Mouse (Mus musculus): ENCODE measurements around the gene Phex. TPM values are rescaled to one million over a fixed set of nuclear protein-coding genes. Genes with fewer than 3 reads are reported as not detected.

Gene Phex
- polyA plus RNA-seq, 1 experiment from 2014 or later, result 0.23 TPM

DNA sequence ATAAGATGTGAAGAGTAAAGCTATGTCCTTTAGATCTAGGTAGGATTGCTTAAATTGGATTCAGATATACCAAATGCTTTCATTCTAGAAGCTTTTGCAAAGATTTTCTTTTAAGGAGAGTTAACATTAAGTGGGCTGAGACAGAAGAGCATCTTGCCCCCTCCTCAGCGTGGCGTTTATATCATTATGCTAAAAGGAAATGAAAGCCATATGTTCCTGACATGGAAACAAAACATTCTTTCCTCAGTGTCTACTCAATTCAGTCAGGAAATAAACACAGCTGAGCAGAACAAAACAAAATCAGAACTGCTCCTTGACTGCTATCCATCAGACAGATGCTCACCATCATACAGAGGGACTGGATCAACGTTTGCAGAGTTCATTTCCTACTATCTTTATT lies 251.0 kb downstream of the Phex start:
- H3K9me3 ChIP-seq (replicated peaks; ENCODE audit: control insufficient read depth, low read length, poor library complexity, severe bottlenecking), result no peaks in the 10 kb centered on the region

DNA sequence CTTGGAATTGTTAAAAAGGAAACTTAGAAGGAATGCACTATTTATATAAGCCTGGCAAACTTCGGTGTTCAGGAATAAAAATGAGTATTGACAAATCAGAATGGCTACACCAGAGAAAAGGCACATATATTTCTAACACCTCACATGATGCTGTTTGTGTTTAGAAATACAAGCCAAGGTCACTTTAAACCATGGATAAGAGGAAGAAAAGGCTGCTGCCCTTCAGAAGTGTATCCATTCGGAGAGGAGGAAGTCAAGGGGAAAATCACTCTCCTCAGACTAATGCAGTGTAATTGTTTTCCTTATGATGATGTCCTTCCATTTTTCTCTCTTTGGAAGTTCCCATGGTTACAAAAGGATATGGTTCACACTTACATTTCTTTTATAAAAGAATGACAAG lies 251.7 kb downstream of the Phex start:
- H3K27ac ChIP-seq (ENCODE audit: low read length), result no peak overlapping the region
- no peaks in the 10 kb centered on the region for H3K4me1 ChIP-seq (ENCODE audit: control insufficient read depth, insufficient read depth, low read length)
- 64% methylated on average over 2 of the region's 2 CpGs for WGBS
- no peaks in the 10 kb centered on the region for H3K27me3 ChIP-seq (ENCODE audit: control insufficient read depth, insufficient read depth, low read depth, low read length)
- H3K4me3 ChIP-seq (ENCODE audit: low read depth, low read length), result no peak overlapping the region
- no peak overlapping the region for H3K9ac ChIP-seq (ENCODE audit: low read depth, low read length)
- H3K36me3 ChIP-seq (ENCODE audit: control insufficient read depth, insufficient read depth, low read length), result no peaks in the 10 kb centered on the region
- no peak for ATAC-seq
- H3K9me3 ChIP-seq (replicated peaks; ENCODE audit: control insufficient read depth, low read length, poor library complexity, severe bottlenecking), result no peaks in the 10 kb centered on the region
- no peak overlapping the region for H3K4me2 ChIP-seq (ENCODE audit: low read length)

More for the DNA sequence above, 251.0 kb downstream of the Phex start:
- H3K4me1 ChIP-seq (ENCODE audit: control insufficient read depth, insufficient read depth, low read length), result no peaks in the 10 kb centered on the region
- no peak for ATAC-seq
- H3K9ac ChIP-seq (ENCODE audit: low read depth, low read length), result no peak overlapping the region
- no peaks in the 10 kb centered on the region for H3K36me3 ChIP-seq (ENCODE audit: control insufficient read depth, insufficient read depth, low read length)
- WGBS, result 67% methylated on average over 3 of the region's 3 CpGs
- H3K4me2 ChIP-seq (ENCODE audit: low read length), result no peak overlapping the region
- no peak overlapping the region for H3K4me3 ChIP-seq (ENCODE audit: low read depth, low read length)
- H3K27me3 ChIP-seq (ENCODE audit: control insufficient read depth, insufficient read depth, low read depth, low read length), result no peaks in the 10 kb centered on the region
- H3K27ac ChIP-seq (ENCODE audit: low read length), result no peak overlapping the region

DNA sequence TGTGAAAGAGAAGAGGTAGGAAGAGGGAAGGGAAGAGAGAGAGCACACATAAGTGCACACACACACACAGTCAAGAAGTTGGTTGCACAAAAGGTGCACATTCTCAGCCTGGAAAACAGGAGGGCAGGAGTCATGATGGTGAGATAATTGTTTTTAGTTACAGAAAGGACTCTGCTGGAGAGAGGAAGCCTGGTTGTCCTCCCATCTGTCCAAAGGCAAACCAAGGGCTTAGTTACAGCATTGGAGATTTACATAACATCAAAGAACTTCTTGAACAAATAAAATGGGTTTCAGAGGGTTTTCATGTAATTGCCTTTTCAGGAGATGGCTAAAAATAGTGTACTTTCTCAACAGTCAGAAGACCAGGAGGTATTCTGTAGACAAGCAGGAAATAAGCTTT lies 270.4 kb downstream of the Phex start:
- Histone ChIP-seq H3K9me3 (replicated peaks; ENCODE audit: control insufficient read depth, low read length, poor library complexity, severe bottlenecking) (no peaks in the 10 kb centered on the region), H3K4me2 (ENCODE audit: low read length) (no peak overlapping the region), H3K4me1 (ENCODE audit: control insufficient read depth, insufficient read depth, low read length) (no peaks in the 10 kb centered on the region), H3K9ac (ENCODE audit: low read depth, low read length) (no peak overlapping the region), H3K4me3 (ENCODE audit: low read depth, low read length) (no peak overlapping the region), H3K36me3 (ENCODE audit: control insufficient read depth, insufficient read depth, low read length) (no peaks in the 10 kb centered on the region), H3K27me3 (ENCODE audit: control insufficient read depth, insufficient read depth, low read depth, low read length) (no peaks in the 10 kb centered on the region), H3K27ac (ENCODE audit: low read length) (no peak overlapping the region)
- no peak for ATAC-seq

DNA sequence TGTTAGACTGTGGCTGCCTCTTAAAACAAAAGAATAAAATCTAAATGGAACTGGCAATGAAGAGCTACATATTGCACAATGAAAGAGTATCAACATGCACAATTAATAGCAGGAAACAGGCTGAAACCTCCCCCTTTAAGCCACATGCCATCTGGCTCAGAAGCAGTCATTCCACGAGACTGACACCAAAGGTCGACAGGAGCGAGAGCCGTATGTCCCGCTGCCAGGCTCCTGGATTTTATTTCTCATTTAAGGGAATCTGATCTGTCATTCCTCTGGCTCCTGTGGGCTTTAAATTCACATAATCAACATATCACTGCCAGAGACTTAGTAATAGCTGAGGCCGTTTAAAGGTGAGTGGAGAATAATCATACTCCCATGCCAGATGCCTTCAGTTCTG lies 275.5 kb downstream of the Phex start:
- Histone ChIP-seq H3K4me2 (ENCODE audit: low read length) (no peak overlapping the region), H3K36me3 (ENCODE audit: control insufficient read depth, insufficient read depth, low read length) (no peaks in the 10 kb centered on the region), H3K27ac (ENCODE audit: low read length) (no peak overlapping the region), H3K4me1 (ENCODE audit: control insufficient read depth, insufficient read depth, low read length) (no peaks in the 10 kb centered on the region), H3K9me3 (replicated peaks; ENCODE audit: control insufficient read depth, low read length, poor library complexity, severe bottlenecking) (no peaks in the 10 kb centered on the region), H3K9ac (ENCODE audit: low read depth, low read length) (no peak overlapping the region), H3K27me3 (ENCODE audit: control insufficient read depth, insufficient read depth, low read depth, low read length) (no peaks in the 10 kb centered on the region), H3K4me3 (ENCODE audit: low read depth, low read length) (no peak overlapping the region)
- WGBS, result 79% methylated on average over 6 of the region's 6 CpGs
- ATAC-seq, result no peak

Small RNA genes within 50 kb of the gene (microRNA-seq; reads per million reads assigned to microRNA genes)
- not detected for gene Gm23798

Other genes starting within 250 kb of the Phex start
- gene Sms, start 77.0 kb upstream of the Phex start, polyA plus RNA-seq (2015; fragmentation: Nextera tagmentation; extraction: Ambion mirVana), result 131 and 149 TPM in 2 replicates
- 1.6 and 2.6 TPM in 2 replicates for gene Yy2, start 153.7 kb upstream of the Phex start, polyA plus RNA-seq (2015; fragmentation: Nextera tagmentation; extraction: Ambion mirVana)
- 32.5 and 33.4 TPM in 2 replicates for gene Mbtps2, start 183.4 kb upstream of the Phex start, polyA plus RNA-seq (2015; fragmentation: Nextera tagmentation; extraction: Ambion mirVana)

All from midbrain, embryonic 16.5 days (tissue).